Mouse (Mus musculus): ENCODE results near the gene BC107364.

DNA sequence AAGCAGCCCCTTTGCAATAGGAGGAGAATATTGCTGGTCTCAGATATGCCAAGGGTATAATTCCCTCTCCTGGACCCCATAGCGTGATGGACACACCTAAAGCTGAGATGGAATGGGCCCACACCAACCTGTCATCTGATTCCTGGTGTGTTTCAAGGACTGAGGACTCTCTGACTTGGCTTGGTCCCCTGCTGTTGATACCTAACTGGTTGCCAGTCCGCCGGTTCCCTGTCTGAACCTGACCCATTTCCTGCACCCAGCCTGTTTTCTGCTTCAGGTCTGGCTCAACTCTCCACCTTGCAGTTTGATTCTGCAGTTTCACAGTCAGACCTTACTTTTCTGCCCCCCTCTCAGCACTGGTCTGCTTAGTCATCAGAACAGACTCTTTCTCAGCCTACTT is 17.5 kb upstream of the BC107364 start:
- TF ChIP-seq CTCF (IDR thresholded peaks at IDR 0.05; ENCODE audit: borderline replicate concordance, control insufficient read depth, extremely low read depth, insufficient read depth, low read length, poor library complexity) = no peak
- no peak for TF ChIP-seq POLR2A (IDR thresholded peaks at IDR 0.05; ENCODE audit: control insufficient read depth, extremely low read depth, insufficient read depth, low read length, poor library complexity)

All from thymus, adult 2 months (tissue).